Mouse (Mus musculus) liver, adult 2 months (tissue): ENCODE results near the gene Chn1. TPM values are rescaled to one million over a fixed set of nuclear protein-coding genes. Genes with fewer than 3 reads are reported as not detected.

ENCODE experiments used
- DNase-seq: peaks from one replicate; pipeline ENCODE4 v3.0.0-alpha.2; 2011; ENCODE audit warnings: low read depth, low spot score; ENCODE audit errors: extremely low read depth
- H3K27ac ChIP-seq: fragments of 200-500 bp; replicated peaks from 2 replicates; pipeline ENCODE4 v1.5.1; 2012; ENCODE audit warnings: low read depth, mild to moderate bottlenecking, control low read depth, inconsistent platforms, low read length; ENCODE audit not compliant: insufficient read depth
- H3K27me3 ChIP-seq: fragments of 200-500 bp; 2 replicates; pipeline ENCODE4 v1.6.1; 2012; ENCODE audit warnings: mild to moderate bottlenecking, moderate library complexity, low read length, inconsistent platforms; ENCODE audit not compliant: control insufficient read depth, insufficient read depth
- H3K36me3 ChIP-seq: fragments of 200-500 bp; 2 replicates; pipeline ENCODE4 v1.6.1; 2012; ENCODE audit warnings: low read length, inconsistent platforms; ENCODE audit not compliant: control insufficient read depth, insufficient read depth
- H3K4me1 ChIP-seq: fragments of 200-500 bp; 2 replicates; pipeline ENCODE4 v1.6.1; 2011; ENCODE audit warnings: low read length; ENCODE audit not compliant: control insufficient read depth, insufficient read depth
- H3K4me3 ChIP-seq: fragments of 200-500 bp; 2 replicates; pipeline ENCODE4 v1.5.1; 2011; ENCODE audit warnings: low read depth, mild to moderate bottlenecking, control low read depth, low read length, moderate library complexity; ENCODE audit not compliant: insufficient read depth
- H3K79me2 ChIP-seq: fragments of 200-500 bp; 2 replicates; pipeline ENCODE4 v1.6.1; 2012; ENCODE audit warnings: inconsistent platforms, mild to moderate bottlenecking, low read length, moderate library complexity; ENCODE audit not compliant: control insufficient read depth, insufficient read depth
- H3K9ac ChIP-seq: fragments of 200-500 bp; 2 replicates; pipeline ENCODE4 v1.6.1; 2012; ENCODE audit warnings: low read depth, mild to moderate bottlenecking, control low read depth, inconsistent platforms, low read length
- CTCF ChIP-seq: fragments of 200-500 bp; IDR thresholded peaks from 2 replicates; pipeline ENCODE4 v1.5.1; 2011; ENCODE audit warnings: low read depth, low read length, control low read depth
- POLR2A ChIP-seq: fragments of 200-500 bp; IDR thresholded peaks from 2 replicates; pipeline ENCODE4 v1.6.1; 2011; ENCODE audit warnings: low read length, control low read depth; ENCODE audit not compliant: insufficient read depth; ENCODE audit errors: extremely low read depth
- WGBS: fragments of 180-500 bp; shearing (Covaris S2); methylation state at CpG from one replicate; pipeline ENCODE4 v1.1.7; 2018; 5-methylcytosine and 5-hydroxymethylcytosine counted together
- polyA plus RNA-seq: library from polyadenylated mRNA; depleted of rRNA; stranded (reverse); fragments of >200 nt; gene quantifications from 2 replicates; pipeline ENCODE4 v1.2.3, GENCODE M21; 2012
- total RNA-seq: library from RNA; depleted of rRNA; stranded (reverse); fragments of >200 nt; gene quantifications from 2 replicates; pipeline ENCODE4 v1.2.3, GENCODE M21; 2014

Gene Chn1
- total and polyA plus RNA-seq, 2 experiments, result 0.18 TPM; not detected in 1

GRCm38 (mm10) chr2:73791846-73792630, 16.9 kb upstream of the Chn1 start:
- Histone ChIP-seq H3K4me1 (no peaks in the 10 kb centered on the region), H3K27me3 (no peaks in the 10 kb centered on the region), H3K36me3 (no peaks in the 10 kb centered on the region), H3K27ac (no peak overlapping the region), H3K9ac (no peak overlapping the region), H3K79me2 (no peaks in the 10 kb centered on the region), H3K4me3 (no peak overlapping the region)
- DNase-seq, result no peak
- 0 out of 2 replicates have a peak, but pooled peaks have one; percentile 12 for TF ChIP-seq CTCF
- no peak for TF ChIP-seq POLR2A
- WGBS, result 49% methylated on average over 19 of the region's 19 CpGs

GRCm38 (mm10) chr2:73790332-73790731, 15.2 kb upstream of the Chn1 start:
- no peaks in the 10 kb centered on the region for H3K36me3 ChIP-seq
- H3K79me2 ChIP-seq, result no peaks in the 10 kb centered on the region
- WGBS, result 57% methylated on average over 2 of the region's 2 CpGs
- no peak overlapping the region for H3K4me3 ChIP-seq
- no peak overlapping the region for H3K9ac ChIP-seq
- no peak for TF ChIP-seq CTCF
- no peak overlapping the region for H3K27ac ChIP-seq
- no peak for DNase-seq
- H3K4me1 ChIP-seq, result no peaks in the 10 kb centered on the region
- H3K27me3 ChIP-seq, result no peaks in the 10 kb centered on the region

GRCm38 (mm10) chr2:73788395-73788794, 13.2 kb upstream of the Chn1 start:
- no peaks in the 10 kb centered on the region for H3K36me3 ChIP-seq
- no peak for TF ChIP-seq CTCF
- TF ChIP-seq POLR2A, result no peak
- H3K4me1 ChIP-seq, result no peaks in the 10 kb centered on the region
- no peak for DNase-seq
- peaks cover 1% of the 10 kb centered on the region; the same call in 1 of the 2 replicates for H3K27me3 ChIP-seq
- WGBS, result 71% methylated on average over 6 of the region's 6 CpGs
- H3K27ac ChIP-seq, result no peak overlapping the region
- H3K9ac ChIP-seq, result no peak overlapping the region
- no peak overlapping the region for H3K4me3 ChIP-seq
- no peaks in the 10 kb centered on the region for H3K79me2 ChIP-seq

- H3K79me2 ChIP-seq, result no peaks in the 10 kb centered on the region
- DNase-seq, result no peak
- peaks cover 2% of the 10 kb centered on the region; the same call in 1 of the 2 replicates for H3K27me3 ChIP-seq
- WGBS, result 53% methylated on average over 9 of the region's 9 CpGs
- no peak overlapping the region for H3K27ac ChIP-seq
- no peak for TF ChIP-seq CTCF
- no peak for TF ChIP-seq POLR2A
- no peaks in the 10 kb centered on the region for H3K4me1 ChIP-seq
- no peaks in the 10 kb centered on the region for H3K36me3 ChIP-seq
- no peak overlapping the region for H3K9ac ChIP-seq
- no peak overlapping the region for H3K4me3 ChIP-seq
Measured at GRCm38 (mm10) chr2:73782371-73782905, 7.3 kb upstream of the Chn1 start.

GRCm38 (mm10) chr2:73780321-73781010, 5.3 kb upstream of the Chn1 start:
- Histone ChIP-seq H3K27me3 (peaks cover 8% of the 10 kb centered on the region; the same call in 1 of the 2 replicates), H3K27ac (no peak overlapping the region), H3K4me3 (no peak overlapping the region), H3K79me2 (no peaks in the 10 kb centered on the region), H3K4me1 (peaks cover under 1% of the 10 kb centered on the region; the same call in 1 of the 2 replicates), H3K9ac (no peak overlapping the region), H3K36me3 (no peaks in the 10 kb centered on the region)
- WGBS, result 88% methylated on average over 14 of the region's 14 CpGs
- TF ChIP-seq POLR2A (no peak), CTCF (no peak)
- DNase-seq, result no peak
